Mouse (Mus musculus) heart, postnatal 25 days (tissue): ENCODE results near the gene Plch2. TPM values are rescaled to one million over a fixed set of nuclear protein-coding genes. Genes with fewer than 3 reads are reported as not detected.

ENCODE experiments used
- DNase-seq: peaks from one replicate; pipeline ENCODE4 v3.0.0; 2022; ENCODE audit warnings: low spot score
- intact Hi-C: fragments of 180-260 bp; cut with DNase I; formaldehyde crosslinking; loops from one replicate; pipeline ENCODE4 v1.15.1; 2025
- total RNA-seq, 2 experiments: library from RNA; stranded (reverse); gene quantifications; 2 replicates each; pipeline ENCODE4 v1.2.3; 2021

Plch2 gene
- total RNA-seq, 2 experiments from 2014 or later = 0.08 TPM; not detected in 1

GRCm38 (mm10) chr4:154963901-154964580 lies 92.5 kb downstream of the Plch2 start, which contains the start of gene Pank4:
Pank4 (plus strand) TSS chr4:154964123.
- intact Hi-C loops = loop anchor here (2.0 kb wide), 1 partner anchor 19 kb away; no protein-coding TSS in a partner anchor
- peak; percentile 84 for DNase-seq

- no peak for DNase-seq
- intact Hi-C loops = loop anchor here (2.0 kb wide), 1 partner anchor 19 kb away; no protein-coding TSS in a partner anchor
Observed at GRCm38 (mm10) chr4:154963190-154963836, 93.3 kb downstream of the Plch2 start.

GRCm38 (mm10) chr4:154962683-154963082 lies 93.9 kb downstream of the Plch2 start:
- intact Hi-C loops = loop anchor here (2.0 kb wide), 1 partner anchor 18 kb away; no protein-coding TSS in a partner anchor
- DNase-seq = no peak

GRCm38 (mm10) chr4:154961911-154962310 lies 94.7 kb downstream of the Plch2 start:
- intact Hi-C loops = loop anchor here (2.0 kb wide), 1 partner anchor 17 kb away; no protein-coding TSS in a partner anchor
- no peak for DNase-seq

GRCm38 (mm10) chr4:154961226-154961738 lies 95.3 kb downstream of the Plch2 start:
- DNase-seq = no peak
- intact Hi-C loops = no loop called here

- intact Hi-C loops = no loop called here
- DNase-seq = no peak
Observed at GRCm38 (mm10) chr4:154960690-154961225, 95.8 kb downstream of the Plch2 start, which contains the start of gene Hes5. Hes5 (plus strand) TSS chr4:154960923.

GRCm38 (mm10) chr4:154960021-154960689 lies 96.4 kb downstream of the Plch2 start:
- DNase-seq = no peak
- intact Hi-C loops = no loop called here

GRCm38 (mm10) chr4:154958621-154959020 lies 98.0 kb downstream of the Plch2 start:
- intact Hi-C loops = no loop called here
- no peak for DNase-seq

- DNase-seq = no peak
- intact Hi-C loops = no loop called here
Observed at GRCm38 (mm10) chr4:154958171-154958570, 98.4 kb downstream of the Plch2 start.

- intact Hi-C loops = no loop called here
- no peak for DNase-seq
Observed at GRCm38 (mm10) chr4:154957289-154957993, 99.1 kb downstream of the Plch2 start.

- DNase-seq = no peak
- intact Hi-C loops = no loop called here
Observed at GRCm38 (mm10) chr4:154956604-154957003, 100.0 kb downstream of the Plch2 start.

GRCm38 (mm10) chr4:154952461-154953241 lies 103.9 kb downstream of the Plch2 start:
- intact Hi-C loops = no loop called here
- DNase-seq = no peak

- intact Hi-C loops = no loop called here
- no peak for DNase-seq
Observed at GRCm38 (mm10) chr4:154949589-154949982, 107.0 kb downstream of the Plch2 start.

- intact Hi-C loops = no loop called here
- no peak for DNase-seq
Observed at GRCm38 (mm10) chr4:154948940-154949588, 107.5 kb downstream of the Plch2 start.

GRCm38 (mm10) chr4:154948066-154948939 lies 108.3 kb downstream of the Plch2 start:
- intact Hi-C loops = no loop called here
- no peak for DNase-seq

GRCm38 (mm10) chr4:154946319-154946718 lies 110.3 kb downstream of the Plch2 start:
- intact Hi-C loops = no loop called here
- peak; percentile 37 for DNase-seq

GRCm38 (mm10) chr4:154944121-154944590 lies 112.4 kb downstream of the Plch2 start:
- intact Hi-C loops = loop anchor here (1.0 to 2.0 kb wide), 4 partner anchors 19 to 122 kb away; no protein-coding TSS in a partner anchor
- DNase-seq = peak; percentile 60
